Mouse (Mus musculus) c-Kit-positive CD71-positive TER-119-negative erythroid progenitor cells, embryonic 14.5 days (primary cell): ENCODE data around the gene Cybrd1.
A peak's percentile ranks its signal among the peaks of the same experiment; 100 is the strongest.

Source experiments
- DNase-seq: peaks from one replicate; pipeline ENCODE4 v3.0.0-alpha.2; 2013; ENCODE audit warnings: low read depth

Gene Cybrd1

DNA sequence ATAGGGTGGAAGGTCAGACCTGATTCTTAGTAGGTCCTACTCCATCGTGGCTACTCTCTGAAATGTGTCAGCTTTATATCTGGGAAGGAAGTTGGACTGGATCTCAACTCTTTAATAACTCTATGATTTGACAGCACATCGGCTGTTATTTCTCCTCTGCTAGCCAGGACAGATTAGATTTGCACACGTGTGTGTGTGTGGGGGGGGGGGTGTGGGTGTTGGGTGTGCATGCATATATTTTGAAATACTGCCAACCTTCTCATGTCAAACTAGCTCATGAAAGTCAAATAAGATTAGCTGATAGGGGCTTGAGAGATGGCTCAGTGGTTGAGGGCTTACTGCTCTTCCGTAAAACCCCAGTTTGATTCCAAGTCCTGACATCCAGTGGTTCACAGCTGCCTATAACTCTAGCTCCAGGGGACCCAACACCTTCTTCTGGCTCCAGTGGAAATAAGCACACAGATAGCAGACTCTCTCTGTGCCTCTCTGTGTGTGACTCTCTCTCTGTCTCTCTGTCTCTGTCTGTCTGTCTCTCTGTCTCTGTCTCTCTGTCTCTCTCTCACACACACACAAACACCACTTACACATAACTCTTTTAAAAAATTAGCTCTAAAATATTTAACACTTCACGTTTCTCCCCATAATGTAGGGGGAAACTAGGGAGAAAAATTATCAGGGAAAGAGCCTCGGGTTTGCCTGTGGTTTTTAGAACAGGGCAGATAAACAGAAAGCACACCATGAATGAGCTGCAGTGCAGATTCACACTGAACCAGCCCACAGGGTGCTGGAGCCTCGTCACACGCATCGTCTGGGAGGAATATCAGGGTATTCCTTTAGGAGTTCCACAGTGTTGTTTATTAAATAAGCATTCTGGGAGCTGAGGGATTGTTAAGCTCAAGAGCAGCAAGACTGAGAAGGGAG lies 58.9 kb downstream of the Cybrd1 start:
- no peak for DNase-seq

DNA sequence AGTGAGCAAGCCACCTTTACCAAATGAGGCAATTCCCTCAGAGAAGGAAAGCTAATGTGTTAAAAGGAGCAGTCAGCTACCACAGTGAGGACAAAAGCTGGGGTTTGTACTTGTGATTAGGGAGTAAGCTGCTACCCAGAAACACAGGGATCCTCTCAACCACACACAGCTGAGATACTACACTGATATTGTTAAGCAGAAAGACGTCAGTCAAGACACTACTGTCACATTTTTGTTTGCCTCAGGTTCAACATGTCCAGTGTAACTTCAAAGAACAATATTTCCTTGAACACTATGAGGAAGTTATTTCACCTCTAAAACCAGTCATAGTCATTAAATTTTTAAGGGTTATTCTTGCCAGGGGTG lies 59.5 kb downstream of the Cybrd1 start:
- no peak for DNase-seq

DNA sequence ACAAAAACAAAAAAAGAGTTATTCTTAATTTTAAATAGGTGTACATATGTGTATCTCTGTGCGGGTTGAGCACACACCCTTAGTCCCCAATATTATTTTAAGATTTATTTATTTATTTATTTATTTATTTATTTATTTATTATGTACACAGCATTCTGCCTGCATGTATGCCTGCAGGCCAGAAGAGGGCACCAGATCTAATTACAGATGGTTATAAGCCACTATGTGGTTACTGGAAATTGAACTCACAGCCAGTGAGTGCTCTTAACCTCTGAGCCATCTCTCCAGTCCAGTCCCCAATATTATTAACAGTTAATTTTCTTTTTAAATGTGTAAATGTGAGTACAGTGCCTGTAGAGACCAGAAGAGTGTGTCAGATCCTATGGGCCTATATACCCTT lies 60.0 kb downstream of the Cybrd1 start:
- no peak for DNase-seq

DNA sequence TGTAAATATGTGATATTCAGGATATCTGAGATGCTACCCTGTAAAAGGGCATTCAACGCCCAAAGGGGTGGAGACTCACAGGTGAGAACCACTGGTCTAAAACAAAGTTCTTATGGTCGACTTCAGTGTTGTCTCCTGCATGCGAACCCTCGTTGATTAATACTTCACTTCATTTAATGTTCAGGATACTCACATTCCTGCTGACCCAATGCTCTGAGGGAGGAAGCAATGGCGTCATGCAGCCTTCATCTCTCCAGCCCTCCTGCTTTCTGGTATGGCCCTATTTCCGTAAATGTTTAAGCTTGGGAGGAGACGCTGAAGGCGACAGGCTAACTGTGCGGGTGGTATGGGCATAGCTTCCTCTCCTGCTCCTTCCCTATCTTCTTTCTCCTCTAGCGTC lies 62.0 kb downstream of the Cybrd1 start:
- DNase-seq, result no peak

DNA sequence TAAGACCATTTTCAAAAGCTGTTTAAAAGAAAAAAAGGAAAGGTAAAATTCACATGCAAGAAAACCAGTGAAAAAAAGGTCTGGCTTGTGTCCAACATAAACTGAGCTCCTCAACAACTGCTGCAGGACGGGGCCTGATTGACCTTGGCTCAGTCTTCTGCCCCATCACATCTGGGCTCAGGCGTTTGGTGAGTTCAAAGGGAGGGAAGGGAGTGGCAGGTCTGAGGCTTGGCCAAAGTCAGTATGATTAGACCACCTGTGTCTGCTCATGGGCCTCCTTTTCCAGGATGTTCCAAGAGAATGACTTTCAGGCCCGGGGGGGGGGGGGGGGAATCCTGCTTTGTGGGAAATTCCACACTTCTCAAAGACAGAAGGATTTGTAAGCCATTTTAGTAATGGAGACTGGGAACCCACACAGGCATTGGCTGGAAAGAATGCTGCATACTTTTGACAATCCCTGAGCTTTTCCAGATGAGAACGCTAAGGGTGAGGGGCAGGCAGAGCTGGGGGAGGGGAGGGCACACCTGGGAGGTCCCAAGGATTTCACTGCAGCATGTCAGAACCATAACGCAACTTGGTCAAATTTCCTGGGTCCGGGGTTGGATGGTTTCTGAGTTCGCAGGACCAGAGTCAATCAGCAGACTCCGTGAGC lies 63.0 kb downstream of the Cybrd1 start:
- no peak for DNase-seq

DNA sequence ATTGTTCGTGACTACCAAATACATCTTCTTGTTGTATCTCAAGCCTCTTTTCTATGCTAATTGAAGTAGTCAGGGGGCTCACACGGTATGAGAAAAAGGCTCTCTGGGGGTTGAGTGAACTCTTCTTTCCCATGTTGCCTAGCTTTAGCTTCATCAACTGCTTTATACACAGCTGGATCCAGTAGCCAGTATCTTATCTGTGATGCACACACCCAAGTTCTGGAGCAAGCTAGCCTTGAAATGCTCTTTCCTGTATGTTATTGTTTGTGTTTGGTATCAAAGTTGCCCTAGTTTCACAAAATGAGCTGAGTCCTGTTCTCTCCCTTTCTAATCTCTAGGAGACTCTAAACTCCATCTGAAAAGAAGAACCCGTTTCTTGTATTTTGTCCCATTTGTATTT lies 70.2 kb downstream of the Cybrd1 start:
- DNase-seq, result peak; percentile 54

DNA sequence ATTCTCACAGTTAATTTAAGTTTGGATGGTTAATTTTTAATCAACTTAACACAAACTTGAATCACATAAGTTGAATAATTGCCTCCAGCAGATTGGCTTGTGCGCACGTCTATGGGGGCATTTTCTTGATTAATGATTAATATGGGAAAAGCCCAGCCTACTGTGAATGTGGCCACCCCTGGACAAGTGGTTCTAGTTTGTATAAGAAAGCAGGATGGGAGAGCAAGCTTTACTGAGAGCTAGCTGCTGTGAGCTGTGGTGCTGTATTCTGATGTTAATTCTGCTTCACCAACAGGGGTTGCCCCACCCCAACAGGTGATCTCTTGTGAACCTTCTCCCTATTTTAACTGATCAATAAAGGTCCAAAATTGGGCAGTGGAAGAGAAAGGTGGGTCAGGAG lies 71.1 kb downstream of the Cybrd1 start:
- DNase-seq, result no peak

DNA sequence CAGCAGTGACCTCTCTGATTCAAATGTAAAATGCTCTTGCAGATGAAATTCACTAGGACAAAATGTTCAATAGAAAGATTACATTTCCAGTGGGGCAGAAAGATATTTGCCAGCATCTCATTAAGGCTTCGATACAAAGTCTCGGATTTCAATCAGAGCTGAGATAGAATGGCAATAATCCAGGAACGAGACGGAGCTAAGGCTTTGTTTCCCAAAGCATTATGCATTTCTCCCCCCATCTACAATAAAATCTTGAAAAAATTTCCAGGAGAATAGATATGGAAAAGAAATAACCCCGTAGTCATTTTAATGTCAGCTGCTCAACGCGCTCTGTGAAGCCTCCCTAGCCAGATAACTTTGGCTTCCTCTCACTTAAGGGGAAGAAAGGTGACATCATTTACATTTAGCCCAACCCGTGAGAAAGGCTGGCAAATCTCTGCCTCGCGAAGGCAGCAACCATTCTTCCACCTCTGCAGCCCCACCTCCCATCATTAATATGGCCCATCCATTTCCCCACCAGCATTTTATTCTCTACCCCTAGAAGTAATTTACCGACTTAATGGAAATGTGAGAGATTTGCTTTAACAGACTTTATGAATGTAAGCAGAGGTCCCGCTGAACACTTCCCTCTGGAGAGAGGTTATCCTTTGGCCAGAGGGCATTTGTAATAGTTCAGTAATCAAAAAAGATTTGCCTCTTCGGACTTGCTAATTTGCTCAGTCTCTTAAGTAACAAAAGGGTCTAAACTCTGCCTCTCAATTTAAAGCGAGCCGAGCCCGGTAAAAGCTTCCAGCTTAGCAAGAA lies 73.9 kb downstream of the Cybrd1 start:
- DNase-seq, result no peak

DNA sequence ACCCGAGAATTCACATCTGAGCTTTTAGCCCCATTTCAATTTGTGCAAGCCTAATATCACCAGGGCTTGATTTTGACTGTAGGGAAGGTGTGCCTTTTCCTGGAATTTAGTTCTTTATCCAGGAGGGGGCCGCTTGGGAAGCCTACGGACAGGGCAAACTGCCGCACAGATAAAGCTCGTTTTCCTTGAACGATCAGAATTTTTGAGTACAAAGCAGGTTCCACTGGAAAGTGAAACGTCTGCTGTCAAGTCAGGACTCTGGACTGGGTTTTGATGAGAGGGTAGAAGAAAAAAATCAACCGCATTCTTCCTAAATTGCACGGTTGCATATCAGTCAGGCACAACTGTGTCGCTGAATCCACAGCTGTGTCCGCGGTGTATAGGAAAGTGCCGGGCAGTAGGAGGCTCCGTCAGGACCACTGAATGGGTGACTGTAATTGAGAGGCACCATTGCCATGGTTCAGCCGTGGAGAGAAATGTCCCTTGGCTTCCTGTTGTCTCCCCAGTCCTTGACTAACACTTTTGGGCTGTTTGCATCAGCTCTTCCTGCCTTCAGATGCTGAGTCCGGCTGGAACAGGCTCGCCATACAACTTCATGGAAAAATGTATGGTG lies 74.6 kb downstream of the Cybrd1 start:
- no peak for DNase-seq
